Mouse (Mus musculus) retina, postnatal 1 day (tissue): ENCODE data around the gene Ccdc136.
"Not testable (repeated sequence)": the region's sequence is repeated elsewhere in the genome, so short reads cannot be mapped to it uniquely, and the experiment has no call there.

Experiments
- DNase-seq: peaks from one replicate; pipeline ENCODE4 v3.0.0-alpha.2; 2012

Gene Ccdc136

GRCm38 (mm10) chr6:29395910-29396713 is at the start of gene Ccdc136:
Gene Ccdc136, plus strand, starts transcription at chr6:29396309.
- peak; percentile 84 for DNase-seq

GRCm38 (mm10) chr6:29346512-29346911 is 49.6 kb upstream of the Ccdc136 start:
- not testable (repeated sequence) for DNase-seq

GRCm38 (mm10) chr6:29347189-29347588 is 48.9 kb upstream of the Ccdc136 start:
- DNase-seq = no peak

- DNase-seq = peak; percentile 99
Measured at GRCm38 (mm10) chr6:29347665-29348370, 48.3 kb upstream of the Ccdc136 start, which contains the start of gene Calu. Gene Calu, plus strand, starts transcription at chr6:29348069.

GRCm38 (mm10) chr6:29348371-29348724 is 47.8 kb upstream of the Ccdc136 start:
- DNase-seq = no peak

GRCm38 (mm10) chr6:29351613-29352012 is 44.5 kb upstream of the Ccdc136 start:
- peak; percentile 16 for DNase-seq

GRCm38 (mm10) chr6:29352816-29353215 is 43.3 kb upstream of the Ccdc136 start:
- DNase-seq = no peak

GRCm38 (mm10) chr6:29359386-29359785 is 36.7 kb upstream of the Ccdc136 start:
- no peak for DNase-seq

- DNase-seq = no peak
Measured at GRCm38 (mm10) chr6:29360211-29360610, 35.9 kb upstream of the Ccdc136 start.

- DNase-seq = no peak
Measured at GRCm38 (mm10) chr6:29362246-29363128, 33.6 kb upstream of the Ccdc136 start.

GRCm38 (mm10) chr6:29363129-29363515 is 33.0 kb upstream of the Ccdc136 start:
- DNase-seq = no peak

- no peak for DNase-seq
Measured at GRCm38 (mm10) chr6:29365277-29365676, 30.8 kb upstream of the Ccdc136 start.

- DNase-seq = no peak
Measured at GRCm38 (mm10) chr6:29377386-29377785, 18.7 kb upstream of the Ccdc136 start.

- DNase-seq = no peak
Measured at GRCm38 (mm10) chr6:29378678-29379077, 17.4 kb upstream of the Ccdc136 start.

- DNase-seq = no peak
Measured at GRCm38 (mm10) chr6:29379954-29380353, 16.2 kb upstream of the Ccdc136 start.

- DNase-seq = no peak
Measured at GRCm38 (mm10) chr6:29382442-29382841, 13.7 kb upstream of the Ccdc136 start.

GRCm38 (mm10) chr6:29388052-29388518 is 8.0 kb upstream of the Ccdc136 start, which contains the start of gene Opn1sw:
Gene Opn1sw, minus strand, starts transcription at chr6:29388468.
- peak; percentile 37 for DNase-seq

- DNase-seq = peak; percentile 16
Measured at GRCm38 (mm10) chr6:29388606-29389080, 7.5 kb upstream of the Ccdc136 start.

- no peak for DNase-seq
Measured at GRCm38 (mm10) chr6:29389425-29389824, 6.7 kb upstream of the Ccdc136 start.

GRCm38 (mm10) chr6:29390500-29390899 is 5.6 kb upstream of the Ccdc136 start:
- DNase-seq = not testable (repeated sequence)

GRCm38 (mm10) chr6:29391241-29391640 is 4.9 kb upstream of the Ccdc136 start:
- not testable (repeated sequence) for DNase-seq

GRCm38 (mm10) chr6:29391802-29392201 is 4.3 kb upstream of the Ccdc136 start:
- no peak for DNase-seq

GRCm38 (mm10) chr6:29394286-29394685 is 1.8 kb upstream of the Ccdc136 start:
- DNase-seq = peak; percentile 76
